8 mouse cellular contexts compared by ENCODE assay signal in genomic region chr4:134925206-134925605, GRCm38 (mm10). TPM values are rescaled to one million over a fixed set of nuclear protein-coding genes. Genes with fewer than 3 reads are reported as not detected.
DNase-seq lines count a peak whose midpoint lies in the region; ATAC-seq and TF ChIP-seq lines count a peak whose summit lies in the region.

No protein-coding gene starts in this region.

- H3K27ac ChIP-seq in cerebellum, adult 2 months (ENCODE audit: insufficient read depth, low read length) = no peak overlapping the region
- H3K27ac ChIP-seq in cortical plate, adult 2 months (ENCODE audit: insufficient read depth, low read length) = no peak overlapping the region
- no peak overlapping the region for H3K27ac ChIP-seq in limb, embryonic 14.5 days (replicated peaks; ENCODE audit: low read depth, low read length)

- H3K4me2 ChIP-seq in limb, embryonic 14.5 days (replicated peaks; ENCODE audit: low read depth, low read length, severe bottlenecking) = peak overlapping the region; percentile 97

- intact Hi-C loops in heart, postnatal 25 days (cut with DNase I) = no loop called here

- H3K9ac ChIP-seq in limb, embryonic 14.5 days (ENCODE audit: low read depth, low read length, severe bottlenecking) = no peak overlapping the region; the same call in 1 of the 2 replicates

- no peaks in the 10 kb centered on the region for H3K9me3 ChIP-seq in limb, embryonic 14.5 days (ENCODE audit: control insufficient read depth, low read length)

- H3K4me3 ChIP-seq in cerebellum, adult 2 months (replicated peaks; ENCODE audit: insufficient read depth, low read depth, low read length) = peak overlapping the region; percentile 91
- peak overlapping the region; percentile 74 for H3K4me3 ChIP-seq in cortical plate, adult 2 months (ENCODE audit: insufficient read depth, low read length)
- H3K4me3 ChIP-seq in limb, embryonic 14.5 days (replicated peaks; ENCODE audit: low read length) = peak overlapping the region; percentile 99

- no peak for TF ChIP-seq POLR2A in cerebellum, adult 2 months (IDR thresholded peaks at IDR 0.05; ENCODE audit: borderline replicate concordance, insufficient read depth, low read length)
- TF ChIP-seq POLR2A in cortical plate, adult 2 months (IDR thresholded peaks at IDR 0.05; ENCODE audit: extremely low read depth, insufficient read depth, low read length) = no peak
- TF ChIP-seq POLR2A in limb, embryonic 14.5 days (IDR thresholded peaks at IDR 0.05; ENCODE audit: borderline replicate concordance, extremely low read depth, insufficient read depth, insufficient read length) = no peak

- H3K4me1 ChIP-seq in cerebellum, adult 2 months (ENCODE audit: control insufficient read depth, insufficient read depth, low read length) = peaks cover 7% of the 10 kb centered on the region; the same call in 1 of the 2 replicates
- H3K4me1 ChIP-seq in cortical plate, adult 2 months (ENCODE audit: control insufficient read depth, insufficient read depth, low read length) = peaks cover 4% of the 10 kb centered on the region
- peaks cover 15% of the 10 kb centered on the region for H3K4me1 ChIP-seq in limb, embryonic 14.5 days (ENCODE audit: control insufficient read depth, insufficient read depth, low read length)

- no peak for DNase-seq in cerebellum, adult 2 months
- DNase-seq in cerebellum, adult 9-11 months = no peak
- peak; percentile 19 for DNase-seq in heart, postnatal 25 days (ENCODE audit: low spot score)
- DNase-seq in limb, embryonic 14.5 days (ENCODE audit: low spot score) = no peak
- DNase-seq in urinary bladder, postnatal 25 days (ENCODE audit: low spot score) = no peak
- no peak for DNase-seq in ovary, postnatal 14 days (ENCODE audit: low spot score)

- no peaks in the 10 kb centered on the region for H3K27me3 ChIP-seq in cerebellum, adult 2 months (ENCODE audit: control insufficient read depth, insufficient read depth, low read length)
- no peaks in the 10 kb centered on the region for H3K27me3 ChIP-seq in limb, embryonic 14.5 days (ENCODE audit: control insufficient read depth, insufficient read depth, low read length)

- WGBS in cerebellum, adult 2 months = 12% methylated on average over 8 of the region's 8 CpGs
- 71% methylated on average over 8 of the region's 8 CpGs for WGBS in limb, embryonic 14.5 days

- H3K36me3 ChIP-seq in limb, embryonic 14.5 days (ENCODE audit: control insufficient read depth, insufficient read depth, low read length) = peaks cover 43% of the 10 kb centered on the region

- ATAC-seq in limb, embryonic 14.5 days (ENCODE audit: low FRiP score, low read depth) = no peak
- ATAC-seq in monocyte, adult 5-6 weeks (replicated peaks; ENCODE audit: insufficient number of reproducible peaks, low FRiP score, low TSS enrichment, poor library complexity, severe bottlenecking) = no peak

- TF ChIP-seq CTCF in cerebellum, adult 2 months (IDR thresholded peaks at IDR 0.05; ENCODE audit: borderline replicate concordance, insufficient read depth, low read depth, low read length) = no peak
- no peak for TF ChIP-seq CTCF in cortical plate, adult 2 months (IDR thresholded peaks at IDR 0.05; ENCODE audit: extremely low read depth, insufficient read depth, low read length)

RNA-seq across cellular contexts. Expression of gene Rsrp1, which starts 1.8 kb away (rescaled TPM):
- polyA plus RNA-seq in cerebellum, adult 2 months (2012; rRNA removed) = 478 and 508 TPM in 2 replicates
- polyA plus RNA-seq in cortical plate, adult 2 months (2012; rRNA removed) = 545 and 625 TPM in 2 replicates
- 100 to 1,000 TPM; 153 to 208 TPM for total RNA-seq in heart, postnatal 25 days (2021)
- polyA plus RNA-seq in limb, embryonic 14.5 days (2012; rRNA removed) = 627 and 690 TPM in 2 replicates
- polyA plus RNA-seq in limb, embryonic 14.5 days (2014; fragmentation: Nextera tagmentation; extraction: Ambion mirVana) = 416 and 463 TPM in 2 replicates
- 359 to 640 TPM (median 511 TPM) in 3 replicates for total RNA-seq in monocyte, adult 5-6 weeks (2017)

RNA-seq across cellular contexts. Expression of gene Syf2, which starts 5.5 kb away (rescaled TPM):
- polyA plus RNA-seq in cerebellum, adult 2 months (2012; rRNA removed) = 95.4 and 99.7 TPM in 2 replicates
- 79.4 and 83.8 TPM in 2 replicates for polyA plus RNA-seq in cortical plate, adult 2 months (2012; rRNA removed)
- 10 to 100 TPM; 48.6 to 52.4 TPM for total RNA-seq in heart, postnatal 25 days (2021)
- polyA plus RNA-seq in limb, embryonic 14.5 days (2012; rRNA removed) = 41.4 and 64.5 TPM in 2 replicates
- 64.3 and 69.1 TPM in 2 replicates for polyA plus RNA-seq in limb, embryonic 14.5 days (2014; fragmentation: Nextera tagmentation; extraction: Ambion mirVana)
- total RNA-seq in monocyte, adult 5-6 weeks (2017) = 551 to 822 TPM (median 699 TPM) in 3 replicates

RNA-seq across cellular contexts. Expression of gene Tmem50a, which starts 10.4 kb away (rescaled TPM):
- polyA plus RNA-seq in cerebellum, adult 2 months (2012; rRNA removed) = 105 and 111 TPM in 2 replicates
- 165 and 171 TPM in 2 replicates for polyA plus RNA-seq in cortical plate, adult 2 months (2012; rRNA removed)
- 10 to 100 TPM; 57.7 to 67.6 TPM for total RNA-seq in heart, postnatal 25 days (2021)
- 119 and 131 TPM in 2 replicates for polyA plus RNA-seq in limb, embryonic 14.5 days (2012; rRNA removed)
- 166 TPM in 2 replicates for polyA plus RNA-seq in limb, embryonic 14.5 days (2014; fragmentation: Nextera tagmentation; extraction: Ambion mirVana)
- total RNA-seq in monocyte, adult 5-6 weeks (2017) = 424 to 614 TPM (median 508 TPM) in 3 replicates
